Mouse (Mus musculus) cortical plate, adult 2 months (tissue): ENCODE measurements at regions not wholly inside any gene's neighbourhood (a gene's known extent, or its start where the extent isn't known, plus 50 kb on each side); places are given as distances from the start of the nearest gene placed in this dataset.

ENCODE experiments used
- H3K27ac ChIP-seq: fragments of 200-500 bp; 2 replicates; pipeline ENCODE4 v1.5.1; 2012; ENCODE audit warnings: low read length, control low read depth, inconsistent platforms; ENCODE audit not compliant: insufficient read depth
- H3K4me1 ChIP-seq: fragments of 200-500 bp; 2 replicates; pipeline ENCODE4 v1.6.1; 2011; ENCODE audit warnings: low read length; ENCODE audit not compliant: control insufficient read depth, insufficient read depth
- H3K4me3 ChIP-seq: fragments of 200-500 bp; 2 replicates; pipeline ENCODE4 v1.5.1; 2011; ENCODE audit warnings: mild to moderate bottlenecking, low read length, control low read depth; ENCODE audit not compliant: insufficient read depth
- CTCF ChIP-seq: fragments of 200-500 bp; IDR thresholded peaks from 2 replicates; pipeline ENCODE4 v1.5.1; 2011; ENCODE audit warnings: mild to moderate bottlenecking, control low read depth, low read length; ENCODE audit not compliant: insufficient read depth; ENCODE audit errors: extremely low read depth
- POLR2A ChIP-seq: fragments of 200-500 bp; IDR thresholded peaks from 2 replicates; pipeline ENCODE4 v1.6.1; 2011; ENCODE audit warnings: mild to moderate bottlenecking, low read length, control low read depth; ENCODE audit not compliant: insufficient read depth; ENCODE audit errors: extremely low read depth

GRCm38 (mm10) chrX:10984894-10985293, 270.1 kb downstream of the Mid1ip1 start:
- TF ChIP-seq CTCF, result no peak
- no peak for TF ChIP-seq POLR2A
- no peak overlapping the region for H3K27ac ChIP-seq
- no peaks in the 10 kb centered on the region for H3K4me1 ChIP-seq
- H3K4me3 ChIP-seq, result no peak overlapping the region

- Histone ChIP-seq H3K27ac (no peak overlapping the region), H3K4me3 (peak overlapping the region; percentile 21; the same call in 1 of the 2 replicates), H3K4me1 (no peaks in the 10 kb centered on the region; the same call in 1 of the 2 replicates)
- TF ChIP-seq CTCF (no peak), POLR2A (no peak)
Measured at GRCm38 (mm10) chrX:10991871-10992210, 277.0 kb downstream of the Mid1ip1 start.

DNA sequence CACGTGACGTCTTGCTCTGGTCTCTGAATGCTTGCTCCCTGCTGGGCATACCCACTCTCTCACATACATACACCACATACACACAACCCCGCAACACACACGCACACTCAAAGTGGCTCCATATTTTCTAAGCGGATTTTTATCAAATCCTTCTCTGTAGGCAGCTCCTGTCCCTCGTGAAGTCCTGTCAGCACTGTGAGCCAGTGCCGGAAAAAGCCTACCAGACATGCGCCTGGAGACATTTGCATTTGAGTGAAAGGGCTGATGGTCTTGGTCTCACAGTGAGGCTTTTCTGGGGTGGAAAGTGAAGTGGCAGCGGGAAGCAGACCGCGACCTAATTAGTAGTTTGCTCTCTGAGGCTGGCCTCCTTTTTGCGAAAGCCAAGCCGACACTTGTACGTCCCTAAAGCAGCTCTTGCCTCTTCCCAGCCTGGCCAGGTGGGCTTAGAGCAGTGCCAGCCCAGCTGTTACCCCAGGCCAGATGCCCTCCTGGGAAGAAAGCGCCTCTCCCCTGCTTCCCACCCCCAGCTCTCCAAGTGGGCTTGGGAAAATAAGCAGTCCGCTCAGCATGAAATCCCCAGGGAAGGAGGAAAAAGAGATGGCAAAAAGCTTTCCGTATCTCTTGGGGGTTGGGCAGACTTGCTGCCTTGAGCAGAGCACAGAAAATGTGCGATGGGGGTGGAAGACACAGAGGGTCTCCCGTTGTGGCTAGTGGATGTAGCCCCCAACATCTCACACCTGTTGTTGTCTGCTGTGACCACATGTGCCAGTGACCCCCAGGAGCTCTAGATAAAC, 277.6 kb downstream of the Mid1ip1 start:
- Histone ChIP-seq H3K4me3 (peak overlapping the region; percentile 21; the same call in 1 of the 2 replicates), H3K4me1 (no peaks in the 10 kb centered on the region; the same call in 1 of the 2 replicates), H3K27ac (no peak overlapping the region)
- TF ChIP-seq POLR2A, result 0 out of 2 replicates have a peak, but pooled peaks have one; percentile 39
- no peak for TF ChIP-seq CTCF

DNA sequence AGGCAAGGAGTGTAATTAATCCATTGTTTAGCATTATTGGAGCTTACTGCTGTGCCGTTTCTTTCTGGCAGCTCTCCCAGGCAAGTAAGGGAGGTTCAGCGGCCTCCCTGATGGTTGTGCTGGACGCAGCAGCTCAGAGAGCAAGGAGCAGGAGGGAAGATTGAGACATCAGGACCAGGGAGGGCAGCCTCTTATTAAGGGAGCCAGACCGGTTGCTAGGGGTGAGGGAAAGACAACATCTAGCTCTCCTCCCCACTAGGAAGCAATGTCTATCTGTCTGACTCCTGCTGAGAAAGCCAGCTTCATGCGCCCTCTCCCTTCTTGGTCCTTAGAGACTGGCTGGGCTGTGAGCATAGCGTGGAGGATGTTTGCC, 278.2 kb downstream of the Mid1ip1 start:
- 0 out of 2 replicates have a peak overlapping the region, but pooled peaks have one; percentile 21 for H3K4me3 ChIP-seq

GRCm38 (mm10) chrX:10994910-10995309, 280.1 kb downstream of the Mid1ip1 start:
- H3K4me1 ChIP-seq, result no peaks in the 10 kb centered on the region; the same call in 1 of the 2 replicates
- H3K27ac ChIP-seq, result no peak overlapping the region
- H3K4me3 ChIP-seq, result no peak overlapping the region
- TF ChIP-seq POLR2A (no peak), CTCF (no peak)

More for the DNA sequence above, 278.2 kb downstream of the Mid1ip1 start:
- Histone ChIP-seq H3K27ac (no peak overlapping the region), H3K4me1 (no peaks in the 10 kb centered on the region; the same call in 1 of the 2 replicates)
- TF ChIP-seq POLR2A, result no peak
- TF ChIP-seq CTCF, result no peak

GRCm38 (mm10) chrX:11001180-11001579, 286.4 kb downstream of the Mid1ip1 start:
- no peaks in the 10 kb centered on the region for H3K4me1 ChIP-seq
- H3K27ac ChIP-seq, result no peak overlapping the region
- no peak overlapping the region for H3K4me3 ChIP-seq
- TF ChIP-seq POLR2A, result no peak
- TF ChIP-seq CTCF, result no peak

GRCm38 (mm10) chrX:11039278-11039677, 259.8 kb upstream of the H2al1a start:
- no peak for TF ChIP-seq POLR2A
- no peak for TF ChIP-seq CTCF
- H3K27ac ChIP-seq, result no peak overlapping the region
- H3K4me3 ChIP-seq, result no peak overlapping the region
- H3K4me1 ChIP-seq, result no peaks in the 10 kb centered on the region

DNA sequence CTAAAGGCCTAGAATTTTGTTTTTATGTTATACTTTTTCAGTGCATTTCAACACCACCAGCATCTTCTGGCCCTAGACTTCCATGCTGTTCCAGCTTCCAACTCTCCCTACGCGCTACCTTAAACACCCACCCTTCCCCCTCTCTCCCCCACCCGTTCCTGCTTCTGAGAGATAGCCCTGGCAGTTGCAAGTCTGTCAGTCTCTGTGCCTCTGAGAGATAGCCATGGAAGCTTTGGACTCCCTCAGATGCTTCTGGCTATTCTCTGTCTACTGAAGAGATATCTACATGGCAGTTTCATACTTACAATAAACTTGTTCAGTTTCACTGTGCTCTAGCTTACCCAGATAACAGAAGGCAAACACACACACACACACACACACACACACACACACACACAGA, 252.3 kb upstream of the H2al1a start:
- TF ChIP-seq POLR2A, result no peak
- TF ChIP-seq CTCF, result no peak
- Histone ChIP-seq H3K4me1 (no peaks in the 10 kb centered on the region), H3K4me3 (no peak overlapping the region), H3K27ac (no peak overlapping the region)

- no peaks in the 10 kb centered on the region for H3K4me1 ChIP-seq
- TF ChIP-seq POLR2A, result no peak
- TF ChIP-seq CTCF, result no peak
- no peak overlapping the region for H3K27ac ChIP-seq
- H3K4me3 ChIP-seq, result no peak overlapping the region
Measured at GRCm38 (mm10) chrX:11082171-11082570, 216.9 kb upstream of the H2al1a start.

DNA sequence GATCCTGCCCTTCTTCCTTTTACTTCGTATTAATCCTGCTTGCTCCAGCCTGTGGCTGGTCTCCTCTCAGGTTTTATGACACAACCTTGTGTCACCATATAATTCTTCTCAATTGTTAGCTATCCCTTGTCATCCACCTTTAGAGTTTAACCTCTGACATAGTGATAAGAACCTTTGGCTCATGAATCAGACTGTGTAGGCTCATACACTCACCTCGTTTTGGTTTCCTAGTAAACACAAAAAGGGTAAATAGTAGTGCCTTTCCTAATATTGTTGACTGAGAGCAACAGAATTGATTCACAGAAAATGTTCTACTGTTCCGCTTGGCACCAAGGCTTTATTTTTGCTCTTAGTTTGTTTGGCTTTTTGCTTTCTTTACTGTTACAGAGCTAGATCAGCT, 216.2 kb upstream of the H2al1a start:
- H3K4me3 ChIP-seq, result no peak overlapping the region
- no peak for TF ChIP-seq POLR2A
- TF ChIP-seq CTCF, result no peak

More for the DNA sequence above, 216.2 kb upstream of the H2al1a start:
- H3K27ac ChIP-seq, result no peak overlapping the region
- no peaks in the 10 kb centered on the region for H3K4me1 ChIP-seq
